Mouse (Mus musculus) bone marrow macrophage, adult 2 months (primary cell): Measurements from ENCODE around the gene 4933430I17Rik. TPM values are rescaled to one million over a fixed set of nuclear protein-coding genes. Genes with fewer than 3 reads are reported as not detected.

Experiments
- H3K27ac ChIP-seq: 2 replicates; pipeline ENCODE4 v1.5.1; 2012; ENCODE audit warnings: low read depth, low read length; ENCODE audit not compliant: insufficient read depth
- H3K4me1 ChIP-seq: 2 replicates; pipeline ENCODE4 v1.6.1; 2012; ENCODE audit warnings: low read length; ENCODE audit not compliant: control insufficient read depth, insufficient read depth
- H3K4me3 ChIP-seq: 2 replicates; pipeline ENCODE4 v1.5.1; 2012; ENCODE audit warnings: mild to moderate bottlenecking, low read length, moderate library complexity; ENCODE audit not compliant: insufficient read depth
- CTCF ChIP-seq: IDR thresholded peaks from 2 replicates; pipeline ENCODE4 v1.5.1; 2012; ENCODE audit warnings: low read depth, mild to moderate bottlenecking, low read length, moderate library complexity
- POLR2A ChIP-seq: IDR thresholded peaks from 2 replicates; pipeline ENCODE4 v1.6.1; 2012; ENCODE audit warnings: mild to moderate bottlenecking, low read depth, low read length, borderline replicate concordance
- polyA plus RNA-seq: library from polyadenylated mRNA; stranded (reverse); fragments of >200 nt; gene quantifications from 2 replicates; pipeline ENCODE4 v1.2.4, GENCODE M21; 2012; ENCODE audit not compliant: missing spikeins, insufficient read depth, insufficient read length

The 4933430I17Rik gene
- polyA plus RNA-seq, 1 experiment, result not detected

GRCm38 (mm10) chr4:62527655-62528054 is 2.5 kb downstream of the 4933430I17Rik start:
- TF ChIP-seq POLR2A (no peak), CTCF (no peak)
- Histone ChIP-seq H3K27ac (no peak overlapping the region), H3K4me3 (no peak overlapping the region), H3K4me1 (0 out of 2 replicates have a peak, but pooled peaks cover 5% of the 10 kb centered on the region)

GRCm38 (mm10) chr4:62533729-62534128 is 8.6 kb downstream of the 4933430I17Rik start:
- H3K4me3 ChIP-seq, result no peak overlapping the region
- no peak for TF ChIP-seq CTCF
- no peak for TF ChIP-seq POLR2A
- no peaks in the 10 kb centered on the region for H3K4me1 ChIP-seq
- H3K27ac ChIP-seq, result no peak overlapping the region

DNA sequence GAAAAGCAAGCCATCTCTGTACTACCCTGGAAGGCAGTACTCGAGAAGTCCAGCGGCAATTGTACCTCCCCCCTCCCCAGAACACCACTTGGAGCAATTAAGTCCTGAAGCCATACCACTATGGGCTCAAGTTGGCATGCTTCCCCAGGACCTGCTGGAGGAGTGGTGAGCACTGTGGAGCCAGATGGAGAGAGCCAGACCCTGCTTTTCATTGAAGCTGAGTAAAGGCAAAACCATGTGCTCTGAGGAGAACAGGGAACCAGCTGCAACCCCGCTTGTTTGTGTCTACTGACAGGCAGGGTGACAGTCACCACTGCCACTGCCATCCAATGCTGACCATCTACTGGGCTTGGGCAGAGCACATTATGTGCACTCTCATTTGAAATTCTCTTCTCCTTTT is 16.6 kb downstream of the 4933430I17Rik start:
- no peak overlapping the region for H3K4me3 ChIP-seq
- H3K27ac ChIP-seq, result no peak overlapping the region
- no peak for TF ChIP-seq CTCF
- TF ChIP-seq POLR2A, result no peak
- H3K4me1 ChIP-seq, result peaks cover 25% of the 10 kb centered on the region

DNA sequence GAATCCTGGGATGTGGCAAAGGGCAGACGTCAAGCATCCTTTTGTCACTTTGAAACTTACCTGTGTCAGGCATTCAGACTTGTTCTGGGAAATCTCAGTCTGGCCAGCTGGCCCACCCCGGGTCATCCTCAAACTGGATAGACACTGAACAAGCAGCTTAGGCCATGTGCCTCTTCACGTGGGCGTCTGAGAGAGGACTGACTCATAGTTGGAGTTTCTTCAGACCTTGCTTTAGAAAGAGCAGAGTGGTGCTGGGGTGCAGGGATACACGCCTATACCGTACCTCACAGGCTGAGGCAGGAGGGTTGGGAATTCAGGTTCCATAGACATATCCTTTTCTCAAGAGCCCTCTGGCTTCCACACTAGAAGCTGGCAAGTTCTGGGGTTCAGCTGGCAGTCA is 18.6 kb downstream of the 4933430I17Rik start:
- peaks cover 25% of the 10 kb centered on the region for H3K4me1 ChIP-seq
- H3K4me3 ChIP-seq, result no peak overlapping the region
- no peak overlapping the region for H3K27ac ChIP-seq
- no peak for TF ChIP-seq POLR2A
- TF ChIP-seq CTCF, result no peak

DNA sequence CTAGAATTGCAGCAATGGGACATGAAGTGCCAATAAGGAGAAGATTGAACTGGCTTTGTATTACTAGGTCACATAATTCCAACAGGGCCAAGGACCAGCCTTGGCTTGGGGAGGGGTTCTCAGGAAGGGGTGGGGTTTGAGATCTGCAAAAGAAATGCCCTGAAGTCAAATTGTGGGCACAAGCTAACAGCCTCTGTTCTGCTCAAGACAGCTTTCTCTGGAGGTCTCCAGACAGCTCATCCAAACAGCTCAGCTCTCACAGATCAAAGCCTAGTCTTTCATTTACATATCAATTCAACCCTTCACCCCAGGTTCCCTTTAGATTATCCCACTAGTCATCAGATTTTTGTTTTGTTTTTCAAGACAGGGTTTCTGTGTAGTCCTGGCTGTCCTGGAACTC is 19.6 kb downstream of the 4933430I17Rik start:
- H3K27ac ChIP-seq, result no peak overlapping the region
- TF ChIP-seq CTCF, result no peak
- no peak for TF ChIP-seq POLR2A
- peaks cover 25% of the 10 kb centered on the region for H3K4me1 ChIP-seq

DNA sequence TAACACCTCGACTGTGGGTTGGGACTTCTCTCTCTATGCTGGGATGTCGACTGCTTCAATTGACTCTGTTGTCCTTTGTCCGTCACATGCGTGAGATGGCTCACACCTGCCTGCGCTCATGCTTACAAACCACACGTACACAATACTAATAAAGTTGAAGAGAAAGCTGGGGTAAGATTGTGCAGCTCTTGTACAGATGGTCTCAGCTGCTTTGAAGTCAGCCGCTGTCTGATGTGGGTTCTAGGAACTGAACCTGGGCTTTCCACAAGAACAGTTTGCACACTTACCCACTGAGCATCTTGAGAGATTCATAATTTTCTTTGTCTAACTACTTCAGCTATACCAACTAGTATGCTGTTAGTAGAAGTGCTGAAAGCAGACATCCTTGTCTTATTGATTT is 26.8 kb downstream of the 4933430I17Rik start:
- no peak overlapping the region for H3K27ac ChIP-seq
- H3K4me1 ChIP-seq, result no peaks in the 10 kb centered on the region; the same call in 1 of the 2 replicates
- H3K4me3 ChIP-seq, result no peak overlapping the region
- TF ChIP-seq CTCF (no peak), POLR2A (no peak)

More for the DNA sequence above, 19.6 kb downstream of the 4933430I17Rik start:
- no peak overlapping the region for H3K4me3 ChIP-seq

- Histone ChIP-seq H3K4me1 (peaks cover 3% of the 10 kb centered on the region), H3K4me3 (no peak overlapping the region), H3K27ac (no peak overlapping the region)
- TF ChIP-seq POLR2A, result no peak
- no peak for TF ChIP-seq CTCF
Observed at GRCm38 (mm10) chr4:62557436-62557835, 32.3 kb downstream of the 4933430I17Rik start.

DNA sequence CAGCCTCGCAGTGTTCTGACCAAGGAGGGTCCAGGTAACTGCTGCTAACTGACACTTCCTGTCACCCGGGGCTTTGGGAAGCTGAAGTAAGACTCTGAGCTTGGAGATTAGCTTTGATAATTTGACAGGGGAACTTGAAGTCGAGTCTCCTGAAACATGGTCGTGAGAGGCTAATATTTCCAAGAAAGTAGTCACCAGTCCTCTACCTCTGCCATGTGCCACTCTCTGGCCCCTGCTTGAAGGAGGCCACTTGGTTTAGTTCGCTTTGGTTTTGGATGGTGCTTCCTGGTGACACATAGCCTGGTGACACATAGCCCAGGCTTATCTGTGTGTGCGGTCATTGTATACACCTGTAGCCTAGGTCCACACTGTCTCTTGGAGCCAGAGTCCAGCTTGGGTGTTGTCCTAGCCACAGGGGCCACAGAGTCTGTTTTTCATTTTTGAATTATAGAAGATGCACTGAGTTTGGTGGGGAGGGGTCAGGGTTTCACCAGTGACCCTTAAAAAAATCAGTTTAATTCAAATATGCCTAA is 34.7 kb downstream of the 4933430I17Rik start, which contains the start of gene Rgs3:
Gene Rgs3 (plus strand): TSS at position 51 of the 533 bp plus-strand sequence.
- no peak within 1 kb of the TSS for H3K27ac ChIP-seq
- no peak within 1 kb of the TSS for H3K4me3 ChIP-seq
- peaks cover 3% of the 10 kb centered on the region for H3K4me1 ChIP-seq
- no peak for TF ChIP-seq CTCF
- no peak for TF ChIP-seq POLR2A

DNA sequence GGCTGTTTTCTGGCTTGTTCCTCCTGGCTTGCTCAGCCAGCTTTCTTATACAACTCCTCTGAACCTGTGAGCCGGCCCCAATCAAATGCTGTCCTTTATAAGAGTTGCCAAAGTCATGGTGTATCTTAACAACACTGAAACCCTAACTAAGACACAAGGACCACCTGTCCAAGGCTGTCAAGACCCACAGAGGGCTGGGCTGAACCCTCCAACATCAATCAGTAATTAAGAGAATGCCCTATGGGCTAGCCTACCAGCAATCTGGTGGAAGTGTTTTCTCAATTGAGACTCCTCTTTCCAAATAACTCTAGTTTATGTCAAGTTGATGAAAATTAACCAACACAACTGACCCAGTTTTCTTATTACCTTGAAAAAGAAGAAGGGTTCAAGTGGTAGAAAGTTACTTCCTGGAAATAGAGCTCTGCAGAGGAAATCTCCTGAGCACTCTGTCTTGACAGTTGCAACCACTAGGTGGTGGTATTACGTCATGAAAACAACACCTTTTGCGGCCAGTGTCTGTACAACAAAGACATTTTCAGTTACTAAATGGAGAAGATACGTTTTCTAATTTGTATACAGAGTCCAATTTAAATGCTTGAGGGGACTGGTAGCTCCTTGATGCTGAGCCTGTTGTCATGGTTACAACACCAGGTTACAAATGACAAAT is 35.9 kb downstream of the 4933430I17Rik start:
- TF ChIP-seq POLR2A, result no peak
- H3K27ac ChIP-seq, result no peak overlapping the region
- peaks cover 3% of the 10 kb centered on the region for H3K4me1 ChIP-seq
- no peak overlapping the region for H3K4me3 ChIP-seq

- TF ChIP-seq CTCF (no peak), POLR2A (no peak)
Observed at GRCm38 (mm10) chr4:62561630-62562001, 36.4 kb downstream of the 4933430I17Rik start.

GRCm38 (mm10) chr4:62562006-62562405 is 36.8 kb downstream of the 4933430I17Rik start:
- peaks cover 3% of the 10 kb centered on the region for H3K4me1 ChIP-seq
- no peak overlapping the region for H3K27ac ChIP-seq
- H3K4me3 ChIP-seq, result no peak overlapping the region
- TF ChIP-seq CTCF, result no peak
- no peak for TF ChIP-seq POLR2A

More at GRCm38 (mm10) chr4:62561630-62562001, 36.4 kb downstream of the 4933430I17Rik start:
- H3K4me3 ChIP-seq, result no peak overlapping the region
- H3K27ac ChIP-seq, result no peak overlapping the region
- H3K4me1 ChIP-seq, result peaks cover 3% of the 10 kb centered on the region
